Mouse (Mus musculus): ENCODE measurements around the gene Pcnx2.

The Pcnx2 gene

GRCm38 (mm10) chr8:125709171-125709570 is 188.9 kb downstream of the Pcnx2 start:
- DNase-seq (ENCODE audit: low read depth) = no peak

GRCm38 (mm10) chr8:125705816-125706215 is 192.3 kb downstream of the Pcnx2 start:
- no peak for DNase-seq (ENCODE audit: low read depth)

GRCm38 (mm10) chr8:125704434-125704833 is 193.7 kb downstream of the Pcnx2 start:
- no peak for DNase-seq (ENCODE audit: low read depth)

GRCm38 (mm10) chr8:125702868-125703473 is 195.1 kb downstream of the Pcnx2 start:
- DNase-seq (ENCODE audit: low read depth) = no peak
